Mouse (Mus musculus) heart, adult 2 months (tissue): ENCODE data around the gene Ankrd54. TPM values are rescaled to one million over a fixed set of nuclear protein-coding genes. Genes with fewer than 3 reads are reported as not detected.

ENCODE experiments used
- DNase-seq, 2 experiments: peaks; one replicate each; pipeline ENCODE4 v3.0.0; 2021
- H3K27ac ChIP-seq: fragments of 200-600 bp; 2 replicates; pipeline ENCODE4 v1.8.1; 2022
- H3K27me3 ChIP-seq: fragments of 200-500 bp; 2 replicates; pipeline ENCODE4 v1.6.1; 2012; ENCODE audit warnings: mild to moderate bottlenecking, low read length, inconsistent platforms, mixed read lengths; ENCODE audit not compliant: control insufficient read depth, insufficient read depth
- H3K36me3 ChIP-seq: fragments of 200-500 bp; 2 replicates; pipeline ENCODE4 v1.6.1; 2012; ENCODE audit warnings: low read length, inconsistent platforms; ENCODE audit not compliant: control insufficient read depth, insufficient read depth
- H3K4me1 ChIP-seq: fragments of 200-500 bp; 2 replicates; pipeline ENCODE4 v1.6.1; 2011; ENCODE audit warnings: low read length; ENCODE audit not compliant: control insufficient read depth, insufficient read depth
- H3K4me3 ChIP-seq: fragments of 200-600 bp; 2 replicates; pipeline ENCODE4 v1.8.1; 2022
- H3K79me2 ChIP-seq: fragments of 200-500 bp; replicated peaks from 2 replicates; pipeline ENCODE4 v1.6.1; 2012; ENCODE audit warnings: mild to moderate bottlenecking, inconsistent platforms, low read length, moderate library complexity, mixed read lengths; ENCODE audit not compliant: control insufficient read depth, insufficient read depth
- H3K9ac ChIP-seq: fragments of 200-500 bp; 2 replicates; pipeline ENCODE4 v1.6.1; 2012; ENCODE audit warnings: low read depth, mild to moderate bottlenecking, control low read depth, inconsistent platforms, low read length, mixed read lengths
- CTCF ChIP-seq: fragments of 200-600 bp; IDR thresholded peaks from 2 replicates; pipeline ENCODE4 v1.8.1; 2022; ENCODE audit warnings: antibody characterized with exemption, mild to moderate bottlenecking, moderate library complexity
- EP300 ChIP-seq: fragments of 200-500 bp; IDR thresholded peaks from 2 replicates; pipeline ENCODE4 v1.6.1; 2011; ENCODE audit warnings: low read depth, low read length, control low read depth; ENCODE audit not compliant: insufficient read depth
- POLR2A ChIP-seq: fragments of 200-500 bp; IDR thresholded peaks from 2 replicates; pipeline ENCODE4 v1.6.1; 2011; ENCODE audit warnings: mild to moderate bottlenecking, low read depth, low read length, control low read depth; ENCODE audit not compliant: insufficient read depth
- WGBS: fragments of 180-500 bp; shearing (Covaris S2); methylation state at CpG from one replicate; pipeline ENCODE4 v1.1.7; 2018; 5-methylcytosine and 5-hydroxymethylcytosine counted together
- intact Hi-C: fragments of 180-260 bp; cut with DNase I; formaldehyde crosslinking; loops from one replicate; pipeline ENCODE4 v1.15.1; 2025
- polyA plus RNA-seq: library from polyadenylated mRNA; depleted of rRNA; stranded (reverse); fragments of >200 nt; gene quantifications from 2 replicates; pipeline ENCODE4 v1.2.3, GENCODE M21; 2012
- total RNA-seq, 2 experiments: library from RNA; stranded (reverse); gene quantifications; 2 replicates each; pipeline ENCODE4 v1.2.3; 2021

Ankrd54 gene
- total and polyA plus RNA-seq, 3 experiments, result 5.5 to 14.2 (median 8.5) TPM

GRCm38 (mm10) chr15:79057850-79058249 lies 4.8 kb downstream of the Ankrd54 start:
- H3K79me2 ChIP-seq, result peaks cover 2% of the 10 kb centered on the region; the same call in 1 of the 2 replicates
- no peaks in the 10 kb centered on the region for H3K27me3 ChIP-seq
- H3K4me3 ChIP-seq, result no peak overlapping the region
- WGBS, result 83% methylated on average over 6 of the region's 6 CpGs
- no peaks in the 10 kb centered on the region; the same call in 1 of the 2 replicates for H3K4me1 ChIP-seq
- DNase-seq, result no peak
- no peak overlapping the region for H3K9ac ChIP-seq
- no peak for TF ChIP-seq EP300
- TF ChIP-seq POLR2A, result no peak
- TF ChIP-seq CTCF, result no peak
- H3K27ac ChIP-seq, result no peak overlapping the region
- no peaks in the 10 kb centered on the region for H3K36me3 ChIP-seq
- intact Hi-C loops, result no loop called here

DNA sequence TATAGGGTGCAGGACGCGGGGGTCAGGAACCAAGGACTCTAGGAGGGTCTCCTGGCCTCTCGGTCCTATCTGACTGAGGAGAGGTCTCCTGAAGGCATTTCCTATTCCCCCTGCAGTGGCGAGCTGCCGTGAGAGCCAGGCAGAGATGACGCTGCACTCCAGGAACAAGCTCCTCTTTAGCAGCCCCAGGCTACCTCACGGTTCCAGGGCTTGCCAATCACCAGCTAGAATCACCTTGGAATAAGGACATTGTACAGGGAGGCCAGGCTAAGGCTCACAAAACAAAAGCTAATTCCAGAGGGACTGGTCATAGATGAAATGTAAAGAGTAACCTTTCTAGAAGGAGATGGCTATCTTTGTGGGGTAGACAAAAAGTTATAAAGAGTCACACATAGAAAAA lies 6.1 kb downstream of the Ankrd54 start:
- Histone ChIP-seq H3K27me3 (no peaks in the 10 kb centered on the region), H3K79me2 (no peaks in the 10 kb centered on the region), H3K4me1 (no peaks in the 10 kb centered on the region), H3K27ac (no peak overlapping the region), H3K36me3 (no peaks in the 10 kb centered on the region), H3K9ac (no peak overlapping the region), H3K4me3 (no peak overlapping the region)
- WGBS, result 90% methylated on average over 7 of the region's 7 CpGs
- TF ChIP-seq EP300, result no peak
- TF ChIP-seq POLR2A, result no peak
- TF ChIP-seq CTCF, result no peak
- no peak for DNase-seq
- intact Hi-C loops, result no loop called here

DNA sequence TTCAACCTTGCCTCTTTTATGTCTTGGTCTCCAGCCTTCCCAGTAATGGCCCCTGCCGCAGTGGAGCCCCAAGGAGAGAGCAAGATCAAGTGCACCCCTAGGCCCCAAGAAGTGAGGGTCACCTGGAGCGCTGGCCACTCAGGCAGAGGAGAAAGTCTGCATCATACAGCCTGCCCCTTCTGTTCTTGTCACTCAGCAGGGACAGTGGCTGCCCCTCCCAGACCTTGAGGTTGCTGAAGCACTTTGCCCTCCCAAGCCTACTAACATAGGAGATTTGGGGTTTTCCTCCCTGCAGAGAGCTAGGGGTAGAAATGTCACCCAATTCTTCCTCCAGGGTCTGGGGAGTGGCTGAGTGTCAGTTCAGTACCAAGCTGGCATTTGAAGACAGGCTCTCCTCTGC lies 10.3 kb downstream of the Ankrd54 start:
- no peak overlapping the region for H3K27ac ChIP-seq
- no peaks in the 10 kb centered on the region for H3K79me2 ChIP-seq
- DNase-seq, result no peak
- WGBS, result 83% methylated on average over 2 of the region's 2 CpGs
- no peaks in the 10 kb centered on the region for H3K4me1 ChIP-seq
- H3K27me3 ChIP-seq, result no peaks in the 10 kb centered on the region
- TF ChIP-seq POLR2A, result no peak
- no peak for TF ChIP-seq CTCF
- TF ChIP-seq EP300, result no peak
- no peak overlapping the region for H3K4me3 ChIP-seq
- no peaks in the 10 kb centered on the region for H3K36me3 ChIP-seq
- H3K9ac ChIP-seq, result no peak overlapping the region
- intact Hi-C loops, result no loop called here

DNA sequence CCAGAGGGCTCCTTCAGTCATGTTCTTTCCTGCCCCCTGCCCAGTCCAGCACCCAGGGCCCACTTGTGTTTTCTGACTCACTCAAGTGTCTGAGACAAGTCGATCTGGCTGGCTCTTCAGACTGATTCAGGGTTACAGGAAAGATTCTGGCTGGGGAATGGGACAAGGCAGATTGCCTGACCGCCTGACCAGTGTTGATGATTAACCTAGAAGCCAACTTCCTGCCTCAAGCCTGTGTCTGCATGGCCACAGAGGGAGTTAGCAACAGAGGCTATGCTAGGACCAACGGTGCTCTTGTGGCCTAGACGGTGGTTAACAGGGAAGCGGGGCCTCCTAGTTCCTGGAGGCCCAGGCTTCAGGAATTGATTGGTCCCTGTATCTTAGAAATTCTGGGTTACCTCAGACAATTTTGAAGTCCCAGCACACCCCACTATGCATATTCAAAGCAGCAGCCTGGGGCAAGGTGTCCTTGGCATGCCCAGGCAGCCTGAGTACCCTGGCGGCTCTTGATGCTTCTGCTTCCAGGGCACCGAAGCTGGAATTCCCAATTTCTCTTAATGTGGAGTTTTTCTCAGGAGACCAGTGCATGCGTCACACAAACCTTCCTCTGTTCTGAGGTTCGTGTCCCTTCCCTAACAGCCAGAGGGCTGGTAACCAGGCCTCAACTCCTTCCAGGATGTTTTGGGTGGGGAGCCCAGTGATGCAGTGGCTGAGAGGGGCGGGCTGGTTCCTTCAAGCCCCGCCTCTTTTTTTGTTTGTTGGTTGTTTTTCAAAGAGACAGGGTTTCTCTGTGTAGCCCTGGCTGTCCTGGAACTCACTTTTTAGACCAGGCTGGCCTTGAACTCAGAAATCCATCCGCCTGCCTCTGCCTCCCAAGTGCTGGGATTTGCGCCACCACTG lies 11.0 kb downstream of the Ankrd54 start:
- Histone ChIP-seq H3K79me2 (no peaks in the 10 kb centered on the region), H3K27ac (no peak overlapping the region), H3K4me1 (no peaks in the 10 kb centered on the region), H3K4me3 (no peak overlapping the region), H3K9ac (no peak overlapping the region), H3K27me3 (no peaks in the 10 kb centered on the region), H3K36me3 (no peaks in the 10 kb centered on the region)
- no peak for DNase-seq
- WGBS, result 65% methylated on average over 13 of the region's 13 CpGs
- intact Hi-C loops, result no loop called here
- TF ChIP-seq EP300 (no peak), POLR2A (no peak), CTCF (no peak)

DNA sequence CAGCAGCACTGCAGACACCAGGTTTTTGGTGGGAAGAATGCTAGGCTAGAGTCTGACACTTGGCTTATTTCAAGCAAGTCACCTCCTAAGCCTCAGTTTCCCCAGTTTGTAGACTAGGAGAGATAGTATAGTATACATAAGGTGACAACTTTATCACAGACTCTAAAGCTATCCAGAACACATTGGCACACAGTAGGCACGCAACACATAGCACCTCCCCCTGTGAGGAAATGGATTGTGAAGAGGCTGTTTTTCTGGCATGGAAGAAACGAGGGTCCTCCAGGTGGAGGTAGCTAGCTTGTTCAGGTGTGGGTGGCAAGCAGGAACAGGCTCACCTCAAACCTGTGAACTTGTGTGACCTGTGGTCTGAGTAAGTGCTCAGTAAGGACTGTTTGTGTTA lies 11.7 kb downstream of the Ankrd54 start:
- Histone ChIP-seq H3K4me1 (no peaks in the 10 kb centered on the region), H3K27ac (no peak overlapping the region), H3K27me3 (no peaks in the 10 kb centered on the region), H3K4me3 (no peak overlapping the region), H3K79me2 (no peaks in the 10 kb centered on the region), H3K36me3 (no peaks in the 10 kb centered on the region), H3K9ac (no peak overlapping the region)
- DNase-seq, result no peak
- 74% methylated on average over 2 of the region's 2 CpGs for WGBS
- intact Hi-C loops, result no loop called here
- no peak for TF ChIP-seq CTCF
- TF ChIP-seq POLR2A, result no peak
- no peak for TF ChIP-seq EP300

GRCm38 (mm10) chr15:79050160-79050845 lies 12.4 kb downstream of the Ankrd54 start:
- TF ChIP-seq CTCF (no peak), POLR2A (no peak), EP300 (no peak)
- Histone ChIP-seq H3K79me2 (no peaks in the 10 kb centered on the region), H3K9ac (no peak overlapping the region), H3K27ac (no peak overlapping the region), H3K36me3 (no peaks in the 10 kb centered on the region), H3K4me1 (no peaks in the 10 kb centered on the region), H3K4me3 (no peak overlapping the region), H3K27me3 (no peaks in the 10 kb centered on the region)
- intact Hi-C loops, result no loop called here
- 57% methylated on average over 9 of the region's 9 CpGs for WGBS
- no peak for DNase-seq
